Mouse (Mus musculus) fat pad, adult 2 months (tissue): Measurements from ENCODE around the gene Fgfr2.

ENCODE experiments used
- DNase-seq: peaks from one replicate; pipeline ENCODE4 v3.0.0-alpha.2; 2011; ENCODE audit warnings: low read depth, low spot score; ENCODE audit errors: extremely low read depth

Gene Fgfr2

DNA sequence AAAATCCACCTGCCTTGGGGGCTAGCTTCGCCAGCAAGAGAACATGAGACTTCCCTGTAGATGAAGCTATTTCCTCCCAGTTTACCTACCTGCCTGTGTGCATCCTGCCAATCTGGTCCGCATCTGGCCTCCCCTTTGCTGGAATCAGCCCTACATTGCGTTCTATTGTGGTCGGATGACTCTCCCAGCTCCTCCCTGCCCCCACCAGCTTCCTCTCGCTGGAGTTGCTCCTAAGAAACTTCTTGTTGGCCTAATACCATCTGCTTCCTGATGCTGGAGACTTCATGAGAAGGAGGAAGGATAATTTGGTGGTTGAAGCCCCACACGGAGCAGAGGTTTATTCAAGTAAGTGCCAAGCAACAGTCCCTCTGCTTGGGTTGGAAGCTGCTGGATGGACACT lies 2807.9 kb downstream of the Fgfr2 start:
- DNase-seq, result no peak

DNA sequence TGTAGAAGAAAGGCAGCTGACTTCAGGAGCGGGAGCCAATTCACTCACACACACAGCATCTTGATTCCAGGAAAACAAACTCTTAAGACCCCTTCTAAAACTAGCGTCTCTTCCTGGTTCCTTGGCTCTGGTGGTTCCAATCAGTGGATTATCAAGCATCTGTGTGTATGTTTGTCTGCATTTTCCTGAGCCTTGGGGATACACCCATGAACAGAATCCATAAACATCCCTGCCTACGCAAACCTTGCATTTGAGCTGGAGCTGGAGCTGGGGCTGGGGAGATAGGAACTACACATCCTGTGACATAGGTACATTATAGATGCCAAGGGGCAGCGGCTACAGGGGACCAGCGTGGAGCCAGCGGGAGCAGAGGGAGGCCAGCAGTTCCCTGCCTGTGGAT lies 2808.5 kb downstream of the Fgfr2 start:
- no peak for DNase-seq

DNA sequence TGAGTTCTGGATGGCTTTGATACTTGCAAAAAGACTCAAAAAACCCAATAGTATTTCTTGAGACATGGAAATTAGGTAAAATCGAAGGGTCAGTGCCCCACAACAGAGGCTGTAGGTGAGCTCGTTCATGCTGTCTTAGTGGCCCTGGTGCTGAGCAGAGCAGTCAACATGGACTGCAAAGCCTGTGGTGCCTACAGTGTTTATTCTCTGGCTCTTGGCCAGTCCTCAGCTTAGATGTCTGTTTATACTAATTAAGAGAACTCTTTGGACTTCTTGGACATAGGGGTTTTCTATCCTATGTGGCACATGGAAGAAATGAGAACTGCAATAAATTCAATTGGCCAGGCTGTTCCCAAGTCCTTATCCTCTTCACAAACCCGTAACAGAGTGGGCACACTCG lies 2811.8 kb downstream of the Fgfr2 start:
- DNase-seq, result no peak

DNA sequence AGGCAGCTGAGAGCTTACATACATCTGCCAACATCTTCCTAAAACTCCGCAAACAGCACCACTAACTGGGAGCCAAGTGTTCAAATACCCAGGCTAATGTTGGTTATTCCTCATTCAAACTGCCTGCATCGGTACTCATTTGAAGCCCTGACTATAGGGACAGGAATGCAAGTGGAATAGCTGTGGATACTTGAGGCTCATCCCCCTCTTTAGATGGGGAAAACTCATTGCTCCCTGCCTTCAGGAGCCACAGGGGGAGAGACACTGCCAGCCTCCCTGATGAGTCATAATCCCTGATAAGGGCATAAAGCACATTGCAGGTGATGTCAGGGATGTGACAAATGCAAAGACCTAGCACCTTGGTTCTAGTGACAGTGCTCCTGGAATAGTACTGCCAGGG lies 2814.0 kb downstream of the Fgfr2 start:
- no peak for DNase-seq

DNA sequence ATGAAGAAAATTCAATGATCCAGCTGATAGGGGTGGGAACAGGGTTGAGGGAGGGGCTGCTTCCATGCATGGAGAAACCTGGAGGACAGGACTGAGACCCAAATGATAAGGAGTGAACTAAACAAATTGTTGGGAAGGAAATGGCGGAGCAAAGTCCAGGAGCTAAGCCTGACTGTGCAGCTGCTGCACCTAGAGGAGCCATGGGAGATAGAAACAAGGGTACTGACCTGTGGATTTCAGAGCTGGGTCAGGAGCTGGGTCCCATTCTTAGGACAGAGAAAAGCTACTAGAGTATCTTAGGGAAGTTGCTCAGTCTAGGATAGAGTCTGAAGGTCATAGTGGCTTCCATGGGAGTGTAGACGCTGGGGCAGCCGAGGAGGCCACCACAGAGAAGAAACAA lies 2816.1 kb downstream of the Fgfr2 start:
- no peak for DNase-seq

DNA sequence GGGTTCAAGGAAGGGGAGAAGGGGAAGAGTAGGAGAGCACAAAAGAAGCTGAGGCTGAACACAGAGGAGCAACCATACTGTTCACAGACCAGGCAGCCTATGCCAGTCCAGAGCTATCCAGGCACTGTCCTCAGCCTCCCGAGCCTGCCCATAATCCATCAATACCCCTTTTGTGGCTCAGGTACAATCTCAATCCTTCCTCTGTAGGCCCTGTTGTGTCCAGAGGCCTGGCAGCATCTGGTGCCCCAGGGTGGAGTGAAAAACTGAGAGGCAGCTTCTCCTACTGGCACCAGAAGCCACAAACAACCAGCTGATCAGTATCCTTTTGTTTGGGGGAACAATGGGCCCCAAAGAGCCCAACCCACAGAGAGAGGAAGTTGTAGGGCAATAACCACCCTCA lies 2818.5 kb downstream of the Fgfr2 start:
- no peak for DNase-seq

DNA sequence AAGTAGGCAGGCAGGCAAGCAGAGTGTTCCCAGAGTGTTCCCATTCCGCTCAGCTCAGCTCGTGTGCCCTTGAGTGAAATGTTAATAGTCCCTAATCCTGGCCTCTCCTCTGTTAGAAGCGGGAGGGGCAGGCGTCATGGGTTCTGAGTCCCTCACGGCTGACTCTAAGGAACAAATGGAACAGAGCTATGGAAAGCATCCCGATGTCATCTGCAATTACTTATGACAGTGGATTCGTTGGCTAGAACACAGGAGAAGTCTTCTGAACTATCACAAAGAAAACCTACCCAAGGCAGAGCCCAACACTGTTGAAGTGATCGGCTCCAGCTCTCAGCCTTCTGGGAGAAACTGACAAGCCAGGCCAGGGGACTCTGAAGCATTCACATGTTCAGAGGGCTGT lies 2819.7 kb downstream of the Fgfr2 start:
- DNase-seq, result no peak

DNA sequence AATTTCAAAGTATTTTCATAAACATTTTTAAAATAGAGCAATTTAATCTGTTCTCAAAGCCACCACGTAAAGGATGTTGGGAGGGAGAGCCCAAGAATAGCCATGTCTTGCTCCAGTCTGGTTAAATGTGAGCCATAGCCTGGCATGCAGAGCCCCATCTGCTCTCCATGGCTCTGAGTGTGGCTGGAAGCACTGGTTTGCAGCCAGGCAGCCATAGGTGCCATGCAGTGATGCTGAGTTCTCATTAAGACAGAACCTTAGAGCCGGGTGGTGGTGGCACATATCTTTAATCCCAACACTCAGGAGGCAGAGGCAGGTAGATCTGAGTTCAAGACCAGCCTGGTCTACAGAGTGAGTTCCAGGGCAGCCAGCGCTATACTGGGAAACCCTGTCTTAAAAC lies 2822.5 kb downstream of the Fgfr2 start:
- no peak for DNase-seq

DNA sequence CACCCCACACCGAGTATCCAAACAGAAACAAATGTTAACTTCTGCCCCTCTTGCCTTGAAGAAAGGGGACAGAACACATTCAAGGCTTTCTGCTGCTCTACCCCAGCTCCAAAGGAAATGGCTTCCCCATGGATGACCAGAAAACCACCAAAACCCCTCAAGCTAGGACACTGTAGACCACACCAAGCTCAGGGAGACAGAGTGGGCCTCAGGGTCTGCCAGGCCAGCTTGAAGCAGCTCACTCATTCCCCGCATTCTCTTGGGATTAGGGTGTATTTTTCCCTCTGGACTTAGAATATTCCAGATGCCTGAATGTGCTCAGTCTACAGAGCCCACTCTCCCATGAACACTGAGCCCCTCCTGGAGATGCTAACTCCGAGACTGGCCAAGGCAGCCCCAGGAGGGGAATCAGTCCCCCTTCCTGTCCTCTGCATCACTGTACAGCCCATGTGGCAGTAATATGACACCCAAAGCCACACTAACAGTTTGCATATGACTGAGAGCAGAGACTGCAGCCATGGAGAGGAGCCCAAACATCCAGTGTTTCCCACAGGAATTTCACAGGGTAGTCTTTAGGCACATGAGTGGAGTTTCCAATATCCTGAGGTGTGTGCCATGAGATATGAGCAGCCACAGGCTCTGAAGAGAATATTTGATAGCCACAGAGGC lies 2824.1 kb downstream of the Fgfr2 start:
- DNase-seq, result no peak

DNA sequence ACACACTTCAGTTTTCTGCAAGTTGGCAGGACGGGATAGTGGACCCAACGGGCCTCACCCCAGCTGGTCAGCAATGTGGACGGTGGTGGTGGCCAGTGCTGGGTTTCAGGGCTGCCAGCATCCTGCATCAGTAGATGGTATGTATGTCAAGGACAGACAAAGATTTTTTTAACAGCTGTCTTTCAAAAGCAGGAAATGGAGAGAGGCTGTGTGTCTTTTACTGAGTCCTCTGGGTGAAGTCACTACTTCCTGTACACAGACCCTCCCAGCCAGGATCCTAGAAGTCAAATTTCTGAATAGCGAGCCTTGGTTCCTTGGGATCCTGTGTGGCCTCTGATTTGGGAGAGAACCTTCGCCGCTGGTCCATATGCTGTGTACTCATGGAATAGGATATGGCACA lies 2832.0 kb downstream of the Fgfr2 start:
- DNase-seq, result no peak

DNA sequence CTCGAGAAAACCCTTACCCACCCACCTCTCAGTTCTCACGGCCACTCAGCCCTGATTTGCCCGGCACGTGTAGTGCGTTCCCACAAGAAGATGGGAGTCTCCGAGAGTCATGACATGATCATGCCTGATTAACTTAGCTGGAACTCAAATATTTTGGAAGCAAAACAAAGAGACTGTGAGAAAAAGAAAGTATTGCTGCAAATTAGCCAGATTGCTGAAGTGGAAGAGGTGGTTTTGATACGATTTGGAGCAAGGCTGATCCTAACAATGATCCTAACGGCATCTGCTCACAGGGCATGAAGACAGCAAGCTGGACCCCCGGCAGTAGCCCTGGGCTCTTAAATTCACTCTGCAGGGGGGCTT lies 2833.7 kb downstream of the Fgfr2 start:
- no peak for DNase-seq

DNA sequence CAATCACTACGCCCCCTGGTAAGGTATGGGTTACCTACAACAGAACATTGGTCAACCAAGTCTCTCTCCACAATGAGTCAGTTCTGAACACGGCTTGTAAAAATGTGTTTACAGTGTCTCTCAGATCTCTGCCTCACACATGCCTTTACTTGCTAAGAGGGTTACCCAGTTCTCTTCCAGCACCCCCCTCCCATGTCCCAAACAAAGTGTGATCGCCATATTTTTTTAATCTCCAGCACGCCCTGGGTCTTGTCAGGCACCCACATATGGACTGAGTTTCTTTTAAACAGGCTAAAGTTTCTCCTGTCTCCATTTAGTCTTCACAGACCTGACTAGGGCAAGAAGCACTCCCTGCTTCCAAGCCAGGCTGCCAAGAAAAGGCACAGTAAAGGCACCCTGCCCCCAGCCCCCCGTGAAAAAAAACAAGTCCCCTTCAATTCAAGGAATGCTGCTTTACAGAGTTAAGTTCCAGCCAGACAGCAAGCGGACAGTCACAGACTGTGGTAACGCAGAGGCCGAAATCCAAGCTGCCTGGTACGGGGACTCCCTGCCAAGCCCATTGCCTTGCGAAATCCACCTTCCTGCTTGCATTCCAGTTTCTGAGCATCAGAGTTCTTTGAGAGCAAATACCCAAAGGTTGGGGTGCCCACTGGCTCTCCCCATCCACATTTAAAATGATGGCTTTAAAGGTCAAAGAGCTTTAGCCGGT lies 2834.3 kb downstream of the Fgfr2 start:
- no peak for DNase-seq

DNA sequence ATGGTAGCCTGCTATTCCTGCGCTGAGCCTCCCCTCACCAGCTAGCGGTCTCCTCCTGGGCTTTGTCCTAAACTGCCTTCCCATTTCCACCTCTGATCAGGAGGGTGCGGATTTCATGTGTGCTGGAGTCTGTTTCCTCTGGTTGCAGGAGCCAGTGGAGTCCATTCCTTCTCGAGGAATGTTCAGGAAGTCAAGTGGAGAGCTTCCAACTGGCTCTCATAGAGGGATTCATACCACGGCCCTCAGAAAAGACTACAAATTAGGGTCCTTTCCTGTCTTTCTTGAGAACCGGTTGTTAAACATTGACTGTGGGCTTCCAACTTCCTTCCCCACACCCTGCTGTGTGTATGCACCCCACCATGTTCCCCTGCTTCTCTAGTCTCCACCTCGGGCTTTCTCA lies 2834.9 kb downstream of the Fgfr2 start:
- DNase-seq, result no peak

DNA sequence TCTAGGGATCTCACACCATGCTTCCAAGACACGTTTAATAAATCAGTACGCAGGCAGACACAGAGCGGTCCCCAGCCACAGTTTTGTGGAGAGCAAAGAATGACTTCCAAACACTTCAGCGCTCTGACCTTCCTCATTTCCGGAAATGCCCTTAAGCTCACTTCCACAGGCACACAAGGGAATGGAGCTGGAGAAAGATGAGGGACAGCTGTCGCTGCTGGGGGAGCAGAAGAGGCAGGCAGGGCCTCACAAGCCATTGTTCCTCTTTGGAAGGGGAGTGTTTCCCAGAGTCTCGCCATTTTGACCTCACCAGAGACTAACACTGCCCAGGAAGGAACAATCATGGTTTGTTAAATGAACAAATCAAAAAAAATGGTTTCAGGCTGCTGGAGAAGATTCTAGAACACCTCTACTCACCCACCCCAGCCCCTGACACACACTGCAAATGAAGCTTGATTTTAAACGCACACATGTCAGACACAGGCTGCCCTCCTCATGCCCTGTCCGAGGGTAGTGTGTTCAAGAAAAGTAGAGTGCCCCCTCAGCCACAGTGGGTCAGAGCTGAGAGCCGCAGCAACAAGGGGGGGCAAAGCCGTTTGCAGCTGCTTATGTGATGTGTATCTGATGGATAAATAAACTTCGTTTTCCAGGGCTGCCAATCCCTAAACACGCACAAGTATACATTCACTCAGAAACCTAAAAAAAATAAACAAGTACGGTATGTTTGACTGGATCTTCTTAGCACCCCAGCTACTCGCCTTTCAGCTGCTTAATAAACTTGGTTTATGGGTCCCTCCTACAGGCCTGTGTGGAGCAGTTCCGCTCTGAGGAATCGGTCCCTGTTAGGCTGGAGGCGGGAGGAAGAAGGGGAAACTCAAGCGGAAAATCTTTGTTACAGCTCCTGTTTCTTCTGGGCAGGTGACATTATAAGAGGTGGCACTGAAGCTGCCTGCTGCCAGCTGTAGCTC lies 2844.1 kb downstream of the Fgfr2 start:
- DNase-seq, result no peak

DNA sequence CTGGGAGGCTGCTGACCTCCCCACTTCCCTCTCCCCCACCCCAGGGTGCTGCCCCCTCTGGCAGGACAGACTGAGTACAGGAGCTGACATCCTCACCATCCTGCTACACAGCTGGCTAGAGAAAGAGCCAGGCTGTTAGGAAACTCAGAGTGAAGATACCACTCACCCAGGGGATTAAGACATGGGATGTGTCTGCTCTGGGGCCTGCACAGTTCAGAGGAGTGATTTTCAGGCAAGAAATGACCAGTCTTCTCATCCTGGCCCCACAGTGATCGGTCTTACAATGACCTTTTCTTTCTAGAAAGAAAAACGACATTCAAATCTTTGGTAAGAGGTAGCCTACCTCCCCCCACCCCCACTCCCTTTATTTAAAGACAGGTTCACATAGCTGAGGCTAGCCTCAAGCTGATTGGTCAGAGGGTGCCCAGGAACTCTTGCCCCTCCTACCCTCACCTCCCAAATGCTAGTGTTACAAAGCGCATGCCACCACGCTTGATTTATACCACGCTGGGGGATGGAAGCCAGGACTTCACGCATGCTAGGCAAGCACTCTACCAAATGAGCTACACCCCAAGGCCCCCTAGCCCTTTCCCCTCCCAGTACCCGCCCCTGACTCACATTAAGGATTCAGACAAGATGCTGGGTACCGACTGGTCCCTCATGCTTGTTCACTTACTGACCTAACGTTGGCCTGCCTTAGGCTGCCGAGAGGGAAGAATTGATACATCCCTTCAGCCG lies 2845.0 kb downstream of the Fgfr2 start:
- no peak for DNase-seq

DNA sequence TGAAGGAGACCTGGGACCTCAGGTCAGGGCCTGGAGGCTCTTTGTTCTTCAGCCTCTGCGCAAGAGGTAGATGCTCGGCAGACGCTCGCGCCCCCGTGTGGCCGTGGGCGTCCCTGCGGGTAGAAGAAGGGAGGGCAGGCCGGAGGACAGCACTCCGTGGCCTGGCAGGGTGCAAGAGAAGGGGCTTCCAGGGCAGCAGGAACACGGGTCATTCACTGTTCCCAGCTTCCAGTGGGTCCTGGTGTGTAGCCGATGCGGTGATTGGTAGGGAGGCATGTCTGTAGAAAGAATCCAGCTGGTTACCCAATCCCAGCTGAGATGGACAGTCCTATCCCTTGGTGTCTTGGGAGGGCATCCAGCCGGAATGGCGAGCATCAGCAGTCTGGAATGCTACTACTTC lies 2849.9 kb downstream of the Fgfr2 start:
- DNase-seq, result no peak

DNA sequence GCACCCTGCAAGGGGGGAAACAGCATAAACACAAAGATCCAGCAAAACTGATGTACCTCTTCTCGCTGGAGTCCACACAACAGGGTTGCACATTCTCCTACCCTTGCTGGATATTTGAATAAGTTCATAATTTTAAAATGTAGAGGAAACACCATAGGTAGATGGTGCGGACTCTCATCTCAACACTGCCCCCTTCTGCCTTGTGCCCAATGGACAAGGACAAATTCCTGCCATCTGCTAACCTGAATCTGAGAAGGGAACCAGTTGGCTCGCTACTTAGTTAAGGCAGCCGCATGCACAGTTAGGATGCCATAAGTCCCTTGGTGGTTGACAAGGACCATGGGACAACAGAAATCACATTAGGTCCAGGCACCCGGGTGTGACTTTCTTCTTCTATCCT lies 2852.3 kb downstream of the Fgfr2 start:
- no peak for DNase-seq

DNA sequence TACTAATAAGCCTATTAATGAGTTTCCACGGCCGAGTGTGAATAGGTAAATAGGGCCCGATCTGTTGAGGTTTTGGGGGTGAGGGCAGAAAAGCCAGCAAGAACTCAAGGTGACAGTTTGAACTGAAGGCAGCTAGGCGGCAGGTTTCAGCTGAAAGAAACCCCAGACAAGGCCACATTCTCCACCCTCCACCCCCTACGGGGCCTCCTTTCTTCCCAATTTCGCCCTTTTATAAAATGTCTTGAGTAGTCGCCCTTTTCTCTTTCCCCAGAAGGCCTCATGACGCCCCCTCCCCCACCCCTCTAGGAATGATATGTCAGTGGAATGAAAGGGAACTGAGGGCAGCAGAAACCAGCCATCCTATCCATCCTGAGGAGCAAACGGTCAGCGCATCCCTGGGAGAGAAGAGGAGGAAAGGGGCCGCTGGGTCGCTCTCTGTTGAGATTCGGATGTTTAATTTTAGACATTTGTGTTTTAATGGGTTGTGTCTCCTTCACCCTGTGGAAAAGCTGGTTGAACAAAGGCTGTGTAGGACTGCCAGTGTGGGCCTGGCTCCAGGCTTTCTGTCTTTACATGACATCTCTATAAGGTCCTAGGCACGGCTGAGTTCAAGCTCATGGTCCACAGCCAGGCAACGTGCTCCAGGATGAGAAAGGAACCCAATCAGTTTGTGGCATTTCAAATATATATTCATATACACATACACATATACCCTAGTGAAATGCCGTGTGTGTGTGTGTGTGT lies 2853.9 kb downstream of the Fgfr2 start:
- no peak for DNase-seq

DNA sequence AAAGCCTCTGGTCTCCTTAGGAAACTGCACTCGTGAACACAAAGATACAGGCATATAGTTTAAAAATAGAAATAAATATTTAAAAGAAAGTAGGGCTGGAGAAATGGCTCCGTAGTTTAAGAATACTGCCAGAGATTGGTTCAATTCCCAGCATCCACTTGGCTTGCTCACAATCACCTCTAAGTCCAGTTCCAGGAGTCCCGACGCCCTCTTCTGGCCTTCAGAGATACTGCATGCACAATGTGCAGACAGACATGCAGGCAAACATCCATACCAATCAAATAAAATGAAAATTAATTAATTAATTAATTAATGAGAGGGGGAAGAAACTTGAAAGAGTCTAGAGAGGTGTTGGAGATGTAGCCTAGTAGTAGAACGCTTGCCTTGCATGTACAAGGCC lies 2856.1 kb downstream of the Fgfr2 start:
- no peak for DNase-seq

DNA sequence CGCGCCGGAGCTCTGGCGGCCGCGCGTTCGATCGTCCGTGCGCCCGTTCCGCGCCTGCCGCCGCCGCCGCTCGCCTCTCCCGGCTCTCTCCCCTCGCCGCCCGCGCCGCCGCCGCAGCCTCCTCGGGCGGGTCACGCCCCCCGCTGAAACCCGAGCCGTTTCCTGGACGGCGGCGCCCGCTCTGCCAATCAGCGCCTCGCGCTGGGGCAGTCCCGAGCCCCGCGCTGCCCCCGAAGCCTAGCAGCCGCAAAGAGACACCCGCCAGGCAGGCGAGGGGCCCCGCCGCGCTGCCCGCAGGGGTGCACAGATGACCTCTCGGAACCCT lies 2857.0 kb downstream of the Fgfr2 start:
- DNase-seq, result no peak
